Mouse (Mus musculus): Measurements from ENCODE around the gene C1ql1. TPM values are rescaled to one million over a fixed set of nuclear protein-coding genes. Genes with fewer than 3 reads are reported as not detected.
"Not testable (repeated sequence)": the region's sequence is repeated elsewhere in the genome, so short reads cannot be mapped to it uniquely, and the experiment has no call there.

Gene C1ql1
- not detected in 2 replicates for polyA plus RNA-seq (2012; ENCODE audit: insufficient read depth, insufficient read length, missing spikeins)

- peak within 1 kb of the TSS; percentile 11 for H3K4me3 ChIP-seq (ENCODE audit: insufficient read depth, low read depth, low read length)
- H3K4me1 ChIP-seq (ENCODE audit: control insufficient read depth, insufficient read depth, insufficient read length, low read length) = peaks cover 2% of the 10 kb centered on the region; the same call in 1 of the 2 replicates
- H3K27ac ChIP-seq (replicated peaks; ENCODE audit: low read depth, low read length) = no peak within 1 kb of the TSS
Measured at GRCm38 (mm10) chr11:102946265-102946991, at the start of gene C1ql1. TSS of gene C1ql1 (minus strand) at chr11:102946688.

GRCm38 (mm10) chr11:102994952-102995351 is 48.5 kb upstream of the C1ql1 start:
- no peaks in the 10 kb centered on the region for H3K4me1 ChIP-seq (ENCODE audit: control insufficient read depth, insufficient read depth, insufficient read length, low read length)
- H3K4me3 ChIP-seq (ENCODE audit: insufficient read depth, low read depth, low read length) = no peak overlapping the region

GRCm38 (mm10) chr11:102993420-102994029 is 47.0 kb upstream of the C1ql1 start:
- no peak overlapping the region for H3K4me3 ChIP-seq (ENCODE audit: insufficient read depth, low read depth, low read length)
- no peak overlapping the region for H3K27ac ChIP-seq (replicated peaks; ENCODE audit: low read depth, low read length)
- H3K4me1 ChIP-seq (ENCODE audit: control insufficient read depth, insufficient read depth, insufficient read length, low read length) = no peaks in the 10 kb centered on the region

More at GRCm38 (mm10) chr11:102994952-102995351, 48.5 kb upstream of the C1ql1 start:
- H3K27ac ChIP-seq (replicated peaks; ENCODE audit: low read depth, low read length) = no peak overlapping the region

GRCm38 (mm10) chr11:102992940-102993339 is 46.5 kb upstream of the C1ql1 start:
- Histone ChIP-seq H3K4me1 (ENCODE audit: control insufficient read depth, insufficient read depth, insufficient read length, low read length) (no peaks in the 10 kb centered on the region), H3K4me3 (ENCODE audit: insufficient read depth, low read depth, low read length) (no peak overlapping the region), H3K27ac (replicated peaks; ENCODE audit: low read depth, low read length) (no peak overlapping the region)

GRCm38 (mm10) chr11:102991681-102992080 is 45.2 kb upstream of the C1ql1 start:
- Histone ChIP-seq H3K4me1 (ENCODE audit: control insufficient read depth, insufficient read depth, insufficient read length, low read length) (no peaks in the 10 kb centered on the region), H3K4me3 (ENCODE audit: insufficient read depth, low read depth, low read length) (no peak overlapping the region), H3K27ac (replicated peaks; ENCODE audit: low read depth, low read length) (no peak overlapping the region)

- Histone ChIP-seq H3K4me1 (ENCODE audit: control insufficient read depth, insufficient read depth, insufficient read length, low read length) (no peaks in the 10 kb centered on the region), H3K4me3 (ENCODE audit: insufficient read depth, low read depth, low read length) (peak overlapping the region; percentile 45), H3K27ac (replicated peaks; ENCODE audit: low read depth, low read length) (no peak overlapping the region)
Measured at GRCm38 (mm10) chr11:102990152-102990663, 43.7 kb upstream of the C1ql1 start.

- no peaks in the 10 kb centered on the region for H3K4me1 ChIP-seq (ENCODE audit: control insufficient read depth, insufficient read depth, insufficient read length, low read length)
- H3K27ac ChIP-seq (replicated peaks; ENCODE audit: low read depth, low read length) = no peak overlapping the region
- H3K4me3 ChIP-seq (ENCODE audit: insufficient read depth, low read depth, low read length) = peak overlapping the region; percentile 45
Measured at GRCm38 (mm10) chr11:102989641-102990151, 43.2 kb upstream of the C1ql1 start.

GRCm38 (mm10) chr11:102985160-102985559 is 38.7 kb upstream of the C1ql1 start:
- Histone ChIP-seq H3K4me3 (ENCODE audit: insufficient read depth, low read depth, low read length) (no peak overlapping the region), H3K4me1 (ENCODE audit: control insufficient read depth, insufficient read depth, insufficient read length, low read length) (no peaks in the 10 kb centered on the region), H3K27ac (replicated peaks; ENCODE audit: low read depth, low read length) (no peak overlapping the region)

GRCm38 (mm10) chr11:102984615-102985014 is 38.1 kb upstream of the C1ql1 start:
- H3K27ac ChIP-seq (replicated peaks; ENCODE audit: low read depth, low read length) = no peak overlapping the region
- H3K4me3 ChIP-seq (ENCODE audit: insufficient read depth, low read depth, low read length) = no peak overlapping the region
- no peaks in the 10 kb centered on the region for H3K4me1 ChIP-seq (ENCODE audit: control insufficient read depth, insufficient read depth, insufficient read length, low read length)

- Histone ChIP-seq H3K4me1 (ENCODE audit: control insufficient read depth, insufficient read depth, insufficient read length, low read length) (no peaks in the 10 kb centered on the region), H3K4me3 (ENCODE audit: insufficient read depth, low read depth, low read length) (no peak overlapping the region), H3K27ac (replicated peaks; ENCODE audit: low read depth, low read length) (no peak overlapping the region)
Measured at GRCm38 (mm10) chr11:102984086-102984485, 37.6 kb upstream of the C1ql1 start.

GRCm38 (mm10) chr11:102981151-102981890 is 34.8 kb upstream of the C1ql1 start:
- Histone ChIP-seq H3K4me3 (ENCODE audit: insufficient read depth, low read depth, low read length) (no peak overlapping the region), H3K4me1 (ENCODE audit: control insufficient read depth, insufficient read depth, insufficient read length, low read length) (no peaks in the 10 kb centered on the region)

GRCm38 (mm10) chr11:102978052-102978666 is 31.7 kb upstream of the C1ql1 start:
- Histone ChIP-seq H3K4me3 (ENCODE audit: insufficient read depth, low read depth, low read length) (no peak overlapping the region), H3K27ac (replicated peaks; ENCODE audit: low read depth, low read length) (no peak overlapping the region), H3K4me1 (ENCODE audit: control insufficient read depth, insufficient read depth, insufficient read length, low read length) (no peaks in the 10 kb centered on the region)

More at GRCm38 (mm10) chr11:102981151-102981890, 34.8 kb upstream of the C1ql1 start:
- H3K27ac ChIP-seq (replicated peaks; ENCODE audit: low read depth, low read length) = no peak overlapping the region

GRCm38 (mm10) chr11:102975966-102976365 is 29.5 kb upstream of the C1ql1 start:
- not testable (repeated sequence) for H3K4me1 ChIP-seq (ENCODE audit: control insufficient read depth, insufficient read depth, insufficient read length, low read length); H3K27ac ChIP-seq (replicated peaks; ENCODE audit: low read depth, low read length); H3K4me3 ChIP-seq (ENCODE audit: insufficient read depth, low read depth, low read length)

GRCm38 (mm10) chr11:102972326-102972725 is 25.8 kb upstream of the C1ql1 start:
- Histone ChIP-seq H3K4me1 (ENCODE audit: control insufficient read depth, insufficient read depth, insufficient read length, low read length) (no peaks in the 10 kb centered on the region), H3K4me3 (ENCODE audit: insufficient read depth, low read depth, low read length) (no peak overlapping the region)

More at GRCm38 (mm10) chr11:102972326-102972725, 25.8 kb upstream of the C1ql1 start:
- no peak overlapping the region for H3K27ac ChIP-seq (replicated peaks; ENCODE audit: low read depth, low read length)
